Mouse (Mus musculus) midbrain, postnatal 0 days (tissue): ENCODE data around the gene Fbln5. TPM values are rescaled to one million over a fixed set of nuclear protein-coding genes. Genes with fewer than 3 reads are reported as not detected.

Experiments
- ATAC-seq: fragments of 200-750 bp; cut with Nextera tagmentation; 2 replicates; pipeline ENCODE4 v1.8.0; 2017; ENCODE audit warnings: moderate number of reproducible peaks, mild to moderate bottlenecking, moderate TSS enrichment, moderate library complexity; ENCODE audit not compliant: low FRiP score
- DNase-seq: peaks from one replicate; pipeline ENCODE4 v3.0.0-alpha.2; 2015; ENCODE audit warnings: low spot score
- H3K27ac ChIP-seq: fragments of 300-500 bp; sonication (generic); 2 replicates; pipeline ENCODE4 v1.5.1; 2014; ENCODE audit warnings: low read depth, mild to moderate bottlenecking, low read length, mixed read lengths
- H3K27me3 ChIP-seq: fragments of 300-500 bp; sonication (generic); 2 replicates; pipeline ENCODE4 v1.6.1; 2014; ENCODE audit warnings: low read length, control low read depth, mixed read lengths; ENCODE audit not compliant: insufficient read depth
- H3K36me3 ChIP-seq: fragments of 300-500 bp; sonication (generic); 2 replicates; pipeline ENCODE4 v1.6.1; 2014; ENCODE audit warnings: low read length, control low read depth, mixed read lengths; ENCODE audit not compliant: insufficient read depth
- H3K4me1 ChIP-seq: fragments of 300-500 bp; sonication (generic); 2 replicates; pipeline ENCODE4 v1.6.1; 2014; ENCODE audit warnings: mild to moderate bottlenecking, control low read depth, antibody characterized with exemption, low read length, mixed read lengths; ENCODE audit not compliant: insufficient read depth
- H3K4me2 ChIP-seq: fragments of 300-500 bp; sonication (generic); 2 replicates; pipeline ENCODE4 v1.6.1; 2014; ENCODE audit warnings: low read depth, mild to moderate bottlenecking, low read length, mixed read lengths; ENCODE audit not compliant: poor library complexity, severe bottlenecking
- H3K4me3 ChIP-seq: fragments of 300-500 bp; sonication (generic); 2 replicates; pipeline ENCODE4 v1.5.1; 2014; ENCODE audit warnings: low read depth, mild to moderate bottlenecking, low read length, moderate library complexity
- H3K9ac ChIP-seq: fragments of 300-500 bp; sonication (generic); replicated peaks from 2 replicates; pipeline ENCODE4 v1.6.1; 2014; ENCODE audit warnings: mild to moderate bottlenecking, low read length, moderate library complexity, mixed read lengths; ENCODE audit not compliant: poor library complexity, severe bottlenecking
- H3K9me3 ChIP-seq: fragments of 300-500 bp; sonication (generic); 2 replicates; pipeline ENCODE4 v1.6.1; 2016; ENCODE audit warnings: low read length, control low read depth
- CTCF ChIP-seq: IDR thresholded peaks from 2 replicates; pipeline ENCODE4 v1.5.1; 2016; ENCODE audit warnings: antibody characterized with exemption, mild to moderate bottlenecking
- WGBS: fragments of 180-500 bp; shearing (Covaris S2); extraction: QIAGEN DNeasy Blood & Tissue Kit; methylation state at CpG from one replicate; pipeline ENCODE4 v1.1.7; 2014; 5-methylcytosine and 5-hydroxymethylcytosine counted together
- polyA plus RNA-seq: library from polyadenylated mRNA; unstranded; fragments of >200 nt; fragmentation: Nextera tagmentation; extraction: Ambion mirVana; gene quantifications from 2 replicates; pipeline ENCODE4 v1.2.1, GENCODE M21; 2015
- total RNA-seq: library from RNA; depleted of rRNA; stranded (reverse); fragments of >200 nt; gene quantifications from 2 replicates; pipeline ENCODE4 v1.2.3, GENCODE M21; 2014

Fbln5 gene
- total and polyA plus RNA-seq, 2 experiments from 2014 or later = 10.7 to 16.7 TPM

DNA sequence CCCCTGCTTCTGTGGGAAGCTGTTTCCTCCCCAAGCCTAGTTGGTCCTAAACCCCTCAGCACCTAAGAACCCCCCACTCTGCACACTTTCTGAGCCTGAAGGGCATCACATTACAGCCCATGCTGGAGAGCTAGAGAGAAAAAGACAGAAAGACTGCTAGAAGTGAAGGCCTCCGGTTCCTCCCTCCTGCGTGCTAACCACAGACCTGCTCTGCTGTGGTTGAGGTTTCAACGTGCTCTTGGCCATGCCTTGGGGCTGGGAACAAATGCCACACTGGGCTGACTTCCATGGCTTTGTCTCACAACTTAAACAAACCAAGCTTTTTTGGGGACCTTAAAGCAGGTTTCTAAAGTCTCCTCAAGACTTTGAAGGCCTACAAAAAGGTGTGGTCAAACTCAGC lies 16.4 kb downstream of the Fbln5 start:
- WGBS = 90% methylated on average over 3 of the region's 3 CpGs
- Histone ChIP-seq H3K36me3 (no peaks in the 10 kb centered on the region), H3K9me3 (no peaks in the 10 kb centered on the region), H3K4me2 (no peak overlapping the region), H3K4me1 (no peaks in the 10 kb centered on the region), H3K27ac (no peak overlapping the region), H3K4me3 (no peak overlapping the region), H3K9ac (no peak overlapping the region), H3K27me3 (no peaks in the 10 kb centered on the region)
- ATAC-seq (no peak), DNase-seq (no peak)
- no peak for TF ChIP-seq CTCF

DNA sequence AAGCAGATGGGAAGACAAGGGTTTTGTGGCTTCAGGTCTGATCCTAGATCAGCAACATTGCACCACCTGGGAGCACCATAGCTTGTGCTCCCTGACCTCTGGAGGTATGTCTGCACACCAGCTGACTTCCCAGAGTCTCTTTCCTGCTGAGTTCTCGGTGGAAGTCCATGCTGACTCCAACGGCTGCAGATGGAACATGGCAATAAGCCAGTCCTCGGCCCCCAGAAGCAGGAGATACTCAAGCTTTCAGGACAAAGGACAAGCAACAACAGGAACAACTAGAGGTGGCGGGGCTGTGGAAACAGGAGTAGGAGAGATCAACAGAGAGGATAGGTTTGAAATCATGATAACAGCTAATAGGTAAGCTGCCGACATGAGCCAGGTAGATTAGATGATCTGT lies 17.1 kb downstream of the Fbln5 start:
- 80% methylated on average over 5 of the region's 5 CpGs for WGBS
- Histone ChIP-seq H3K4me3 (no peak overlapping the region), H3K9me3 (no peaks in the 10 kb centered on the region), H3K4me1 (no peaks in the 10 kb centered on the region), H3K9ac (no peak overlapping the region), H3K36me3 (no peaks in the 10 kb centered on the region), H3K27me3 (no peaks in the 10 kb centered on the region), H3K27ac (no peak overlapping the region), H3K4me2 (no peak overlapping the region)
- TF ChIP-seq CTCF = no peak
- ATAC-seq (no peak), DNase-seq (no peak)

DNA sequence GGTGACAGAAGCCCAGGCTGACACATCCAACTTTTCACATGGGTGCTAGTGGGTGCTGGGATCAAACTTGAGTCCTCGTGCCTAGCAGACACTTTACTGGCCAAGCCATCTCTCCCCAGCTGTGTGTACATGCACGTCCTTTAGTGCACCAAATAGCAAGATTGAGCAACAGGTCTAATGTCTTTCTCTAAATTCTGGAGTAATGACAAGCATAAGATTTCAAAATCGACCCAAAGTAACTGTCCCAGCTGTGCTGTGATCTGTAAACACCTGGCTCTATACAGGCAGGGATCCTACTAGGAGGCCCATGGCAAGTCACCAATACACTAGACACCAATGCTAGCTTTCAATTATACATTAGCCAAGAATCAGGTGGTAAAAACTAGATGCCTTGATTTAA lies 17.8 kb downstream of the Fbln5 start:
- Histone ChIP-seq H3K9me3 (no peaks in the 10 kb centered on the region), H3K27ac (no peak overlapping the region), H3K9ac (no peak overlapping the region), H3K4me2 (no peak overlapping the region), H3K36me3 (no peaks in the 10 kb centered on the region), H3K27me3 (no peaks in the 10 kb centered on the region), H3K4me3 (no peak overlapping the region), H3K4me1 (no peaks in the 10 kb centered on the region)
- no peak for TF ChIP-seq CTCF
- DNase-seq = no peak
- 82% methylated on average over 3 of the region's 3 CpGs for WGBS
- ATAC-seq = no peak

- H3K4me1 ChIP-seq = no peaks in the 10 kb centered on the region
- H3K9ac ChIP-seq = no peak overlapping the region
- 76% methylated on average over 7 of the region's 7 CpGs for WGBS
- no peaks in the 10 kb centered on the region for H3K27me3 ChIP-seq
- H3K4me3 ChIP-seq = no peak overlapping the region
- H3K4me2 ChIP-seq = no peak overlapping the region
- no peak for DNase-seq
- no peak overlapping the region for H3K27ac ChIP-seq
- ATAC-seq = no peak
- TF ChIP-seq CTCF = no peak
- no peaks in the 10 kb centered on the region for H3K36me3 ChIP-seq
- no peaks in the 10 kb centered on the region for H3K9me3 ChIP-seq
Observed at GRCm38 (mm10) chr12:101798189-101798922, 20.5 kb downstream of the Fbln5 start.

GRCm38 (mm10) chr12:101794458-101794857 lies 24.4 kb downstream of the Fbln5 start:
- Histone ChIP-seq H3K9me3 (no peaks in the 10 kb centered on the region), H3K4me1 (no peaks in the 10 kb centered on the region), H3K27ac (no peak overlapping the region), H3K27me3 (no peaks in the 10 kb centered on the region), H3K36me3 (no peaks in the 10 kb centered on the region), H3K4me3 (no peak overlapping the region), H3K9ac (no peak overlapping the region), H3K4me2 (no peak overlapping the region)
- WGBS = 85% methylated on average over 3 of the region's 3 CpGs
- no peak for TF ChIP-seq CTCF
- DNase-seq (no peak), ATAC-seq (no peak)

- 75% methylated on average over 5 of the region's 5 CpGs for WGBS
- Histone ChIP-seq H3K27me3 (no peaks in the 10 kb centered on the region), H3K36me3 (no peaks in the 10 kb centered on the region), H3K27ac (no peak overlapping the region), H3K4me1 (no peaks in the 10 kb centered on the region), H3K9ac (no peak overlapping the region), H3K4me3 (no peak overlapping the region), H3K4me2 (no peak overlapping the region), H3K9me3 (no peaks in the 10 kb centered on the region)
- no peak for DNase-seq
- ATAC-seq = no peak
- TF ChIP-seq CTCF = no peak
Observed at GRCm38 (mm10) chr12:101793221-101793621, 25.6 kb downstream of the Fbln5 start.
